Mouse (Mus musculus) bone marrow macrophage, adult 2 months (primary cell): Measurements from ENCODE around the gene H2-DMa.

Experiments
- CTCF ChIP-seq: IDR thresholded peaks from 2 replicates; pipeline ENCODE4 v1.5.1; 2012; ENCODE audit warnings: low read depth, mild to moderate bottlenecking, low read length, moderate library complexity
- POLR2A ChIP-seq: IDR thresholded peaks from 2 replicates; pipeline ENCODE4 v1.6.1; 2012; ENCODE audit warnings: mild to moderate bottlenecking, low read depth, low read length, borderline replicate concordance

- TF ChIP-seq POLR2A (no peak), CTCF (no peak)
These were observed 2.5 kb upstream of the H2-DMa start for GRCm38 (mm10) chr17:34116736-34117370.
